Mouse (Mus musculus) kidney, embryonic 16.5 days (tissue): ENCODE measurements around the gene Cd300c2. TPM values are rescaled to one million over a fixed set of nuclear protein-coding genes. Genes with fewer than 3 reads are reported as not detected.

Experiments used
- ATAC-seq: fragments of 200-750 bp; cut with Nextera tagmentation; 2 replicates; pipeline ENCODE4 v1.8.0; 2017; ENCODE audit warnings: moderate TSS enrichment; ENCODE audit not compliant: low FRiP score, low TSS enrichment
- H3K27ac ChIP-seq: fragments of 300-500 bp; sonication (generic); 2 replicates; pipeline ENCODE4 v1.5.1; 2014; ENCODE audit warnings: low read length
- H3K27me3 ChIP-seq: fragments of 300-500 bp; sonication (generic); 2 replicates; pipeline ENCODE4 v1.6.1; 2014; ENCODE audit warnings: low read length, control low read depth, mixed read lengths; ENCODE audit not compliant: insufficient read depth
- H3K36me3 ChIP-seq: fragments of 300-500 bp; sonication (generic); 2 replicates; pipeline ENCODE4 v1.6.1; 2014; ENCODE audit warnings: low read length, control low read depth, mixed read lengths; ENCODE audit not compliant: insufficient read depth
- H3K4me1 ChIP-seq: fragments of 300-500 bp; sonication (generic); 2 replicates; pipeline ENCODE4 v1.6.1; 2014; ENCODE audit warnings: low read length, control low read depth, mixed read lengths; ENCODE audit not compliant: insufficient read depth
- H3K4me2 ChIP-seq: fragments of 300-500 bp; sonication (generic); replicated peaks from 2 replicates; pipeline ENCODE4 v1.6.1; 2014; ENCODE audit warnings: low read depth, low read length
- H3K4me3 ChIP-seq: fragments of 300-500 bp; sonication (generic); 2 replicates; pipeline ENCODE4 v1.5.1; 2014; ENCODE audit warnings: mild to moderate bottlenecking, low read length
- H3K9ac ChIP-seq: fragments of 300-500 bp; sonication (generic); replicated peaks from 2 replicates; pipeline ENCODE4 v1.6.1; 2014; ENCODE audit warnings: low read length
- H3K9me3 ChIP-seq: fragments of 300-500 bp; sonication (generic); 2 replicates; pipeline ENCODE4 v1.6.1; 2016; ENCODE audit warnings: low read length, control low read depth
- WGBS: fragments of 180-500 bp; shearing (Covaris S2); extraction: QIAGEN DNeasy Blood & Tissue Kit; methylation state at CpG from one replicate; pipeline ENCODE4 v1.1.7; 2014; 5-methylcytosine and 5-hydroxymethylcytosine counted together
- polyA plus RNA-seq: library from polyadenylated mRNA; unstranded; fragments of >200 nt; fragmentation: Nextera tagmentation; extraction: Ambion mirVana; gene quantifications from 2 replicates; pipeline ENCODE4 v1.2.1, GENCODE M21; 2015

The Cd300c2 gene
- polyA plus RNA-seq, 1 experiment from 2014 or later, result 2.5 TPM

- Histone ChIP-seq H3K4me2 (no peak within 1 kb of the TSS), H3K4me1 (no peaks in the 10 kb centered on the region), H3K27ac (no peak within 1 kb of the TSS), H3K27me3 (no peaks in the 10 kb centered on the region), H3K9me3 (peaks cover 9% of the 10 kb centered on the region; the same call in 1 of the 2 replicates), H3K36me3 (no peaks in the 10 kb centered on the region), H3K9ac (no peak within 1 kb of the TSS), H3K4me3 (no peak within 1 kb of the TSS)
- 66% methylated on average over 9 of the region's 9 CpGs for WGBS
- ATAC-seq, result no peak
Measured at GRCm38 (mm10) chr11:114968752-114969207, 32.9 kb downstream of the Cd300c2 start, which contains the start of gene Cd300c. TSS of gene Cd300c (minus strand) at chr11:114969157.

- Histone ChIP-seq H3K9ac (no peak overlapping the region), H3K9me3 (no peaks in the 10 kb centered on the region), H3K4me1 (no peaks in the 10 kb centered on the region), H3K27ac (no peak overlapping the region), H3K27me3 (no peaks in the 10 kb centered on the region), H3K4me2 (no peak overlapping the region), H3K36me3 (no peaks in the 10 kb centered on the region), H3K4me3 (no peak overlapping the region)
- no peak for ATAC-seq
- 54% methylated on average over 3 of the region's 3 CpGs for WGBS
Measured at GRCm38 (mm10) chr11:114965182-114965828, 36.4 kb downstream of the Cd300c2 start.

GRCm38 (mm10) chr11:114960369-114960768, 41.3 kb downstream of the Cd300c2 start:
- ATAC-seq, result no peak
- H3K4me3 ChIP-seq, result no peak overlapping the region
- no peaks in the 10 kb centered on the region for H3K9me3 ChIP-seq
- 71% methylated on average over 1 of the region's 1 CpGs for WGBS
- H3K4me1 ChIP-seq, result no peaks in the 10 kb centered on the region
- no peaks in the 10 kb centered on the region for H3K27me3 ChIP-seq
- H3K36me3 ChIP-seq, result no peaks in the 10 kb centered on the region
- H3K27ac ChIP-seq, result no peak overlapping the region
- no peak overlapping the region for H3K9ac ChIP-seq
- no peak overlapping the region for H3K4me2 ChIP-seq

Other genes starting within 250 kb of the Cd300c2 start
- gene Kif19a, start 236.5 kb downstream of the Cd300c2 start, polyA plus RNA-seq, result 0.22 and 0.46 TPM in 2 replicates
- 0.47 and 0.54 TPM in 2 replicates for gene Btbd17, start 205.9 kb downstream of the Cd300c2 start, polyA plus RNA-seq
- not detected in 2 replicates for gene Gpr142, start 203.0 kb downstream of the Cd300c2 start, polyA plus RNA-seq
- gene Gprc5c, start 150.7 kb downstream of the Cd300c2 start, polyA plus RNA-seq, result 153 and 162 TPM in 2 replicates
- gene Cd300a, start 111.8 kb downstream of the Cd300c2 start, polyA plus RNA-seq, result 1.8 and 2.2 TPM in 2 replicates
- 0.32 and 0.37 TPM in 2 replicates for gene Cd300lb, start 67.5 kb downstream of the Cd300c2 start, polyA plus RNA-seq
- gene Cd300c, start 32.7 kb downstream of the Cd300c2 start, polyA plus RNA-seq, result not detected in 2 replicates
- gene Cd300ld, start 12.0 kb downstream of the Cd300c2 start, polyA plus RNA-seq, result 0.36 and 0.40 TPM in 2 replicates
- not detected in 2 replicates for gene Cd300ld2, start 14.3 kb upstream of the Cd300c2 start, polyA plus RNA-seq
- not detected in 2 replicates for gene Cd300ld4, start 25.1 kb upstream of the Cd300c2 start, polyA plus RNA-seq
- not detected in 2 replicates for gene Cd300ld5, start 35.9 kb upstream of the Cd300c2 start, polyA plus RNA-seq
- gene Cd300ld3, start 46.5 kb upstream of the Cd300c2 start, polyA plus RNA-seq, result not detected in 2 replicates
- gene Cd300e, start 60.3 kb upstream of the Cd300c2 start, polyA plus RNA-seq, result 0.10 TPM in 1 of 2 replicates, not detected in the other
- 1.7 and 2.2 TPM in 2 replicates for gene Rab37, start 89.6 kb upstream of the Cd300c2 start, polyA plus RNA-seq
- gene Cd300lf, start 132.1 kb upstream of the Cd300c2 start, polyA plus RNA-seq, result 0.52 and 0.53 TPM in 2 replicates
- gene Slc9a3r1, start 161.5 kb upstream of the Cd300c2 start, polyA plus RNA-seq, result 165 and 170 TPM in 2 replicates
- 11.7 and 13.8 TPM in 2 replicates for gene Tmem104, start 185.6 kb upstream of the Cd300c2 start, polyA plus RNA-seq
- 28.0 and 29.7 TPM in 2 replicates for gene Nat9, start 186.0 kb upstream of the Cd300c2 start, polyA plus RNA-seq